In genomic region chr6:85502911-85503250, GRCm38 (mm10) we compare ENCODE assay signal across 8 mouse cellular contexts. TPM values are rescaled to one million over a fixed set of nuclear protein-coding genes. Genes with fewer than 3 reads are reported as not detected.
DNase-seq lines count a peak whose midpoint lies in the region; ATAC-seq and TF ChIP-seq lines count a peak whose summit lies in the region.

Gene Fbxo41, minus strand, starts transcription at chr6:85502994.

- no peak for DNase-seq in kidney, adult 11 months
- peak; percentile 88 for DNase-seq in brain, embryonic 14.5 days (ENCODE audit: low read depth)
- peak; percentile 42 for DNase-seq in kidney, postnatal 10 days
- no peak for DNase-seq in liver, embryonic 13.5 days
- DNase-seq in right cerebral cortex, postnatal 10 days (ENCODE audit: low spot score in 2 of 2): peak; percentile 89 to 91
- no peak for DNase-seq in B cell, adult 2 months

- peak within 1 kb of the TSS; percentile 70 for H3K9ac ChIP-seq in kidney, embryonic 16.5 days (replicated peaks; ENCODE audit: low read length)
- H3K9ac ChIP-seq in liver, embryonic 13.5 days: no peak within 1 kb of the TSS

- no peak for TF ChIP-seq CTCF in brain, embryonic 14.5 days (IDR thresholded peaks at IDR 0.05; ENCODE audit: borderline replicate concordance, extremely low read depth, insufficient read depth, insufficient read length)
- no peak for TF ChIP-seq CTCF in embryonic fibroblast, embryonic 13.5 days (IDR thresholded peaks at IDR 0.05; ENCODE audit: borderline replicate concordance, insufficient read depth, low read length)

- ATAC-seq in kidney, embryonic 16.5 days (ENCODE audit: low FRiP score, low TSS enrichment): peak; percentile 72
- no peak for ATAC-seq in liver, embryonic 13.5 days (ENCODE audit: low read depth)

- peak; percentile 47; the same call in 1 of the 2 replicates for TF ChIP-seq POLR2A in brain, embryonic 14.5 days (IDR thresholded peaks at IDR 0.05; ENCODE audit: borderline replicate concordance, extremely low read depth, insufficient read depth, insufficient read length, poor library complexity, severe bottlenecking)
- no peak for TF ChIP-seq POLR2A in embryonic fibroblast, embryonic 13.5 days (IDR thresholded peaks at IDR 0.05; ENCODE audit: low read depth, low read length)

- H3K27ac ChIP-seq in kidney, embryonic 16.5 days (ENCODE audit: low read length): no peak within 1 kb of the TSS
- H3K27ac ChIP-seq in embryonic fibroblast, embryonic 13.5 days (ENCODE audit: insufficient read depth, low read length): no peak within 1 kb of the TSS
- no peak within 1 kb of the TSS for H3K27ac ChIP-seq in liver, embryonic 13.5 days

- 1% methylated on average over 18 of the region's 22 CpGs for WGBS in kidney, embryonic 16.5 days
- WGBS in liver, embryonic 13.5 days (ENCODE audit: insufficient replicate concordance): 5% methylated on average over 13 of the region's 22 CpGs

- no peaks in the 10 kb centered on the region for H3K9me3 ChIP-seq in kidney, embryonic 16.5 days (ENCODE audit: low read length)
- no peaks in the 10 kb centered on the region for H3K9me3 ChIP-seq in liver, embryonic 13.5 days (replicated peaks)

- peaks cover 14% of the 10 kb centered on the region for H3K4me1 ChIP-seq in kidney, embryonic 16.5 days (ENCODE audit: insufficient read depth, low read length)
- H3K4me1 ChIP-seq in embryonic fibroblast, embryonic 13.5 days (ENCODE audit: control insufficient read depth, insufficient read depth, low read length): no peaks in the 10 kb centered on the region
- H3K4me1 ChIP-seq in liver, embryonic 13.5 days (replicated peaks): peaks cover 10% of the 10 kb centered on the region

- H3K4me3 ChIP-seq in kidney, embryonic 16.5 days (ENCODE audit: low read length): peak within 1 kb of the TSS; percentile 75
- H3K4me3 ChIP-seq in embryonic fibroblast, embryonic 13.5 days (ENCODE audit: insufficient read depth, low read length): peak within 1 kb of the TSS; percentile 50
- peak within 1 kb of the TSS; percentile 53 for H3K4me3 ChIP-seq in liver, embryonic 13.5 days (replicated peaks)

- no peaks in the 10 kb centered on the region for H3K36me3 ChIP-seq in kidney, embryonic 16.5 days (ENCODE audit: insufficient read depth, low read length)
- no peaks in the 10 kb centered on the region for H3K36me3 ChIP-seq in liver, embryonic 13.5 days

- peak within 1 kb of the TSS; percentile 98 for H3K4me2 ChIP-seq in kidney, embryonic 16.5 days (replicated peaks; ENCODE audit: low read depth, low read length)
- H3K4me2 ChIP-seq in liver, embryonic 13.5 days: peak within 1 kb of the TSS; percentile 63

- H3K27me3 ChIP-seq in kidney, embryonic 16.5 days (ENCODE audit: insufficient read depth, low read length): peaks cover 20% of the 10 kb centered on the region
- H3K27me3 ChIP-seq in liver, embryonic 13.5 days: peaks cover 54% of the 10 kb centered on the region

RNA-seq across cellular contexts. Expression of gene Fbxo41, which starts in this region (rescaled TPM):
- 0.08 and 0.09 TPM in 2 replicates for polyA plus RNA-seq in kidney, embryonic 16.5 days (2015; fragmentation: Nextera tagmentation; extraction: Ambion mirVana)
- 17.7 and 24.5 TPM in 2 replicates for polyA plus RNA-seq in brain, embryonic 14.5 days (2012; rRNA removed)
- 0.20 and 0.26 TPM in 2 replicates for polyA plus RNA-seq in embryonic fibroblast, embryonic 13.5 days (2011; ENCODE audit: insufficient read length, low read depth, missing spikeins)
- polyA plus RNA-seq in liver, embryonic 13.5 days (2015; fragmentation: Nextera tagmentation; extraction: Ambion mirVana): not detected in 2 replicates

Comparison
In these comparisons a context has a peak if more than half of its experiments do, and no peak if none do; other contexts are left out.
1. RNA of gene Fbxo41 (polyA plus RNA-seq): 17.7 to 24.5 TPM in brain, embryonic 14.5 days; 0.20 to 0.26 TPM in embryonic fibroblast, embryonic 13.5 days, 0.08 to 0.09 TPM in kidney, embryonic 16.5 days and not detected in liver, embryonic 13.5 days; every median in the first group is over 10 times any median in the second.
2. DNase-seq: peak in brain, embryonic 14.5 days (single experiment), kidney, postnatal 10 days (single experiment) and right cerebral cortex, postnatal 10 days (2 of 2); none in kidney, adult 11 months (single experiment), liver, embryonic 13.5 days (single experiment) and B cell, adult 2 months (0 of 2).
3. Peak in ATAC-seq, H3K4me3 ChIP-seq, H3K9ac ChIP-seq and H3K4me2 ChIP-seq in kidney, embryonic 16.5 days; RNA of the gene not detected or under 1 TPM.
4. Peak in every context shown above with its lines, with median percentiles within 50 percentile points of each other: H3K4me3 ChIP-seq.